Mouse (Mus musculus): ENCODE results near the gene Lalba. TPM values are rescaled to one million over a fixed set of nuclear protein-coding genes. Genes with fewer than 3 reads are reported as not detected.

Lalba gene
- not detected for polyA plus RNA-seq (2014; fragmentation: Illumina TruSeq; extraction: RNeasy Lipid Tissue Mini Kit (QIAGEN cat#74804); ENCODE audit: low read depth, low replicate concordance)

GRCm38 (mm10) chr15:98482701-98483100 is at the start of gene Lalba:
Gene Lalba, minus strand, starts transcription at chr15:98482721.

GRCm38 (mm10) chr15:98492102-98492501 is 9.6 kb upstream of the Lalba start, which contains the start of gene Olfr279:
Gene Olfr279, plus strand, starts transcription at chr15:98492402.

GRCm38 (mm10) chr15:98469596-98469995 is 12.9 kb downstream of the Lalba start, which contains the start of gene OR5BS1P:
Gene OR5BS1P, plus strand, starts transcription at chr15:98469896.

GRCm38 (mm10) chr15:98452288-98452687 is 30.2 kb downstream of the Lalba start, which contains the start of gene Olfr281:
Gene Olfr281, plus strand, starts transcription at chr15:98452588.

GRCm38 (mm10) chr15:98430925-98431324 is 51.6 kb downstream of the Lalba start, which contains the start of gene Olfr282:
Gene Olfr282, plus strand, starts transcription at chr15:98431225.

Other genes starting within 250 kb of the Lalba start
- not detected for gene Olfr286, start 248.3 kb downstream of the Lalba start, polyA plus RNA-seq (2014; fragmentation: Illumina TruSeq; extraction: RNeasy Lipid Tissue Mini Kit (QIAGEN cat#74804); ENCODE audit: low read depth, low replicate concordance)
- not detected for gene H1fnt, start 225.4 kb downstream of the Lalba start, polyA plus RNA-seq (2014; fragmentation: Illumina TruSeq; extraction: RNeasy Lipid Tissue Mini Kit (QIAGEN cat#74804); ENCODE audit: low read depth, low replicate concordance)
- gene Zfp641, start 186.6 kb downstream of the Lalba start, polyA plus RNA-seq (2014; fragmentation: Illumina TruSeq; extraction: RNeasy Lipid Tissue Mini Kit (QIAGEN cat#74804); ENCODE audit: low read depth, low replicate concordance), result 3.4 TPM
- not detected for gene Olfr285, start 165.4 kb downstream of the Lalba start, polyA plus RNA-seq (2014; fragmentation: Illumina TruSeq; extraction: RNeasy Lipid Tissue Mini Kit (QIAGEN cat#74804); ENCODE audit: low read depth, low replicate concordance)
- gene Olfr284, start 141.7 kb downstream of the Lalba start, polyA plus RNA-seq (2014; fragmentation: Illumina TruSeq; extraction: RNeasy Lipid Tissue Mini Kit (QIAGEN cat#74804); ENCODE audit: low read depth, low replicate concordance), result not detected
- gene Olfr283, start 101.8 kb downstream of the Lalba start, polyA plus RNA-seq (2014; fragmentation: Illumina TruSeq; extraction: RNeasy Lipid Tissue Mini Kit (QIAGEN cat#74804); ENCODE audit: low read depth, low replicate concordance), result not detected
- not detected for gene Olfr282, start 51.5 kb downstream of the Lalba start, polyA plus RNA-seq (2014; fragmentation: Illumina TruSeq; extraction: RNeasy Lipid Tissue Mini Kit (QIAGEN cat#74804); ENCODE audit: low read depth, low replicate concordance)
- not detected for gene Olfr281, start 30.1 kb downstream of the Lalba start, polyA plus RNA-seq (2014; fragmentation: Illumina TruSeq; extraction: RNeasy Lipid Tissue Mini Kit (QIAGEN cat#74804); ENCODE audit: low read depth, low replicate concordance)
- not detected for gene OR5BS1P, start 12.8 kb downstream of the Lalba start, polyA plus RNA-seq (2014; fragmentation: Illumina TruSeq; extraction: RNeasy Lipid Tissue Mini Kit (QIAGEN cat#74804); ENCODE audit: low read depth, low replicate concordance)
- gene Olfr279, start 9.7 kb upstream of the Lalba start, polyA plus RNA-seq (2014; fragmentation: Illumina TruSeq; extraction: RNeasy Lipid Tissue Mini Kit (QIAGEN cat#74804); ENCODE audit: low read depth, low replicate concordance), result not detected
- gene Kansl2, start 51.5 kb upstream of the Lalba start, polyA plus RNA-seq (2014; fragmentation: Illumina TruSeq; extraction: RNeasy Lipid Tissue Mini Kit (QIAGEN cat#74804); ENCODE audit: low read depth, low replicate concordance), result 76.7 TPM
- gene Ccnt1, start 88.2 kb upstream of the Lalba start, polyA plus RNA-seq (2014; fragmentation: Illumina TruSeq; extraction: RNeasy Lipid Tissue Mini Kit (QIAGEN cat#74804); ENCODE audit: low read depth, low replicate concordance), result 88.9 TPM
- not detected for gene 4930415O20Rik, start 88.3 kb upstream of the Lalba start, polyA plus RNA-seq (2014; fragmentation: Illumina TruSeq; extraction: RNeasy Lipid Tissue Mini Kit (QIAGEN cat#74804); ENCODE audit: low read depth, low replicate concordance)
- gene Adcy6, start 127.4 kb upstream of the Lalba start, polyA plus RNA-seq (2014; fragmentation: Illumina TruSeq; extraction: RNeasy Lipid Tissue Mini Kit (QIAGEN cat#74804); ENCODE audit: low read depth, low replicate concordance), result 3.9 TPM
- gene Cacnb3, start 148.1 kb upstream of the Lalba start, polyA plus RNA-seq (2014; fragmentation: Illumina TruSeq; extraction: RNeasy Lipid Tissue Mini Kit (QIAGEN cat#74804); ENCODE audit: low read depth, low replicate concordance), result 0.47 TPM
- gene Ddx23, start 180.2 kb upstream of the Lalba start, polyA plus RNA-seq (2014; fragmentation: Illumina TruSeq; extraction: RNeasy Lipid Tissue Mini Kit (QIAGEN cat#74804); ENCODE audit: low read depth, low replicate concordance), result 4.0 TPM
- not detected for gene Rnd1, start 194.7 kb upstream of the Lalba start, polyA plus RNA-seq (2014; fragmentation: Illumina TruSeq; extraction: RNeasy Lipid Tissue Mini Kit (QIAGEN cat#74804); ENCODE audit: low read depth, low replicate concordance)
- gene Ccdc65, start 225.5 kb upstream of the Lalba start, polyA plus RNA-seq (2014; fragmentation: Illumina TruSeq; extraction: RNeasy Lipid Tissue Mini Kit (QIAGEN cat#74804); ENCODE audit: low read depth, low replicate concordance), result not detected
- gene Fkbp11, start 245.5 kb upstream of the Lalba start, polyA plus RNA-seq (2014; fragmentation: Illumina TruSeq; extraction: RNeasy Lipid Tissue Mini Kit (QIAGEN cat#74804); ENCODE audit: low read depth, low replicate concordance), result not detected